Mouse (Mus musculus) thymus, adult 18-20 months (tissue): ENCODE data around the gene Pde10a.

Experiments
- DNase-seq, 2 experiments: peaks; one replicate each; pipeline ENCODE4 v3.0.0; 2022; ENCODE audit warnings: mixed read lengths in 2 of 2

The Pde10a gene

GRCm38 (mm10) chr17:8581579-8581978 is 56.4 kb downstream of the Pde10a start:
- DNase-seq = no peak

GRCm38 (mm10) chr17:8592427-8593277 is 67.5 kb downstream of the Pde10a start:
- peak; percentile 41 to 54 for DNase-seq

- peak; percentile 18 to 36 for DNase-seq
These were observed 72.6 kb downstream of the Pde10a start for GRCm38 (mm10) chr17:8597790-8598189.

- no peak for DNase-seq
These were observed 77.8 kb downstream of the Pde10a start for GRCm38 (mm10) chr17:8602976-8603375.

- DNase-seq = no peak
These were observed 80.7 kb downstream of the Pde10a start for GRCm38 (mm10) chr17:8605921-8606320.

GRCm38 (mm10) chr17:8606695-8607094 is 81.5 kb downstream of the Pde10a start:
- no peak for DNase-seq

- no peak for DNase-seq
These were observed 86.7 kb downstream of the Pde10a start for GRCm38 (mm10) chr17:8611916-8612315.

- DNase-seq = peak in 1 of 2 experiments; percentile 11
These were observed 88.8 kb downstream of the Pde10a start for GRCm38 (mm10) chr17:8613882-8614551.

GRCm38 (mm10) chr17:8620346-8620745 is 95.2 kb downstream of the Pde10a start:
- no peak for DNase-seq

- DNase-seq = no peak
These were observed 95.9 kb downstream of the Pde10a start for GRCm38 (mm10) chr17:8621105-8621504.

GRCm38 (mm10) chr17:8621906-8622305 is 96.7 kb downstream of the Pde10a start:
- no peak for DNase-seq

GRCm38 (mm10) chr17:8626421-8626820 is 101.2 kb downstream of the Pde10a start:
- DNase-seq = no peak

- DNase-seq = no peak
These were observed 106.5 kb downstream of the Pde10a start for GRCm38 (mm10) chr17:8631701-8632100.

- no peak for DNase-seq
These were observed 108.4 kb downstream of the Pde10a start for GRCm38 (mm10) chr17:8633596-8633995.

- no peak for DNase-seq
These were observed 109.3 kb downstream of the Pde10a start for GRCm38 (mm10) chr17:8634476-8634875.

GRCm38 (mm10) chr17:8636231-8636630 is 111.1 kb downstream of the Pde10a start:
- DNase-seq = no peak

GRCm38 (mm10) chr17:8636691-8637090 is 111.5 kb downstream of the Pde10a start:
- DNase-seq = no peak

- no peak for DNase-seq
These were observed 112.0 kb downstream of the Pde10a start for GRCm38 (mm10) chr17:8637181-8637580.

- no peak for DNase-seq
These were observed 114.7 kb downstream of the Pde10a start for GRCm38 (mm10) chr17:8639703-8640380.

- no peak for DNase-seq
These were observed 115.7 kb downstream of the Pde10a start for GRCm38 (mm10) chr17:8640741-8641480.

- no peak for DNase-seq
These were observed 116.3 kb downstream of the Pde10a start for GRCm38 (mm10) chr17:8641491-8641890.

- no peak for DNase-seq
These were observed 117.2 kb downstream of the Pde10a start for GRCm38 (mm10) chr17:8642356-8642755.

GRCm38 (mm10) chr17:8647372-8647871 is 122.2 kb downstream of the Pde10a start:
- DNase-seq = no peak
